Mouse (Mus musculus): ENCODE results near the gene Scn8a. TPM values are rescaled to one million over a fixed set of nuclear protein-coding genes. Genes with fewer than 3 reads are reported as not detected.
A peak's percentile ranks its signal among the peaks of the same experiment; 100 is the strongest.

Gene Scn8a
- polyA plus RNA-seq, 1 experiment from 2014 or later: 29.2 TPM

GRCm38 (mm10) chr15:101002466-101002865 lies 132.8 kb downstream of the Scn8a start:
- Histone ChIP-seq H3K4me3 (replicated peaks) (no peak overlapping the region), H3K27ac (replicated peaks) (no peak overlapping the region), H3K9me3 (replicated peaks) (no peaks in the 10 kb centered on the region), H3K4me2 (no peak overlapping the region), H3K27me3 (replicated peaks) (no peaks in the 10 kb centered on the region), H3K4me1 (peaks cover 7% of the 10 kb centered on the region; the same call in 1 of the 2 replicates), H3K36me3 (peaks cover 10% of the 10 kb centered on the region), H3K9ac (replicated peaks) (no peak overlapping the region)
- WGBS: 96% methylated on average over 3 of the region's 3 CpGs
- ATAC-seq (ENCODE audit: low FRiP score): no peak

GRCm38 (mm10) chr15:101004538-101004937 lies 134.9 kb downstream of the Scn8a start:
- no peak overlapping the region for H3K9ac ChIP-seq (replicated peaks)
- ATAC-seq (ENCODE audit: low FRiP score): no peak

DNA sequence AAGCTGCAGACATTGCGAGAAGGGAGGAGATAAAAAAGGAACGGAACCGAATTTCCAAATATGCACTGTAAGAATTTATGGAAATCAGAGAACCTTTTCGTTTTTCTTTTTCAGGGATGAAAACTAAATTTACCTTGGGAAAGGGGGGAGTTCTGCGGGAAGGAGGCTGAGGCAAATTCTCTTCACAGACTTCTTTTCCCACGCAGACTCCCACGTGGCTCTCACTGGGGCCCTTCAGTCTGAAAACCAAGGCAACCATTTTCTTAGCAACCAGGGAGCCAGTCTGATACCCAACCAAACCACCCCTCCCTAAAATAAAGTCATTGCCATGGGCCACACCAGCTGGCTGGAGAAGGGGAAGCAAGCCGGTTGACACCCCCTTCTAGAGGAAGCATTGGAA lies 136.1 kb downstream of the Scn8a start:
- Histone ChIP-seq H3K4me2 (no peak overlapping the region), H3K4me3 (replicated peaks) (no peak overlapping the region), H3K9me3 (replicated peaks) (no peaks in the 10 kb centered on the region), H3K4me1 (peaks cover 7% of the 10 kb centered on the region; the same call in 1 of the 2 replicates), H3K36me3 (peaks cover 21% of the 10 kb centered on the region), H3K27me3 (replicated peaks) (no peaks in the 10 kb centered on the region), H3K9ac (replicated peaks) (no peak overlapping the region), H3K27ac (replicated peaks) (no peak overlapping the region)
- WGBS: 78% methylated on average over 8 of the region's 8 CpGs
- no peak for ATAC-seq (ENCODE audit: low FRiP score)

More at GRCm38 (mm10) chr15:101004538-101004937, 134.9 kb downstream of the Scn8a start:
- no peak overlapping the region for H3K4me2 ChIP-seq
- H3K36me3 ChIP-seq: peaks cover 19% of the 10 kb centered on the region
- H3K4me3 ChIP-seq (replicated peaks): no peak overlapping the region
- no peaks in the 10 kb centered on the region for H3K27me3 ChIP-seq (replicated peaks)
- peaks cover 7% of the 10 kb centered on the region; the same call in 1 of the 2 replicates for H3K4me1 ChIP-seq
- no peaks in the 10 kb centered on the region for H3K9me3 ChIP-seq (replicated peaks)
- H3K27ac ChIP-seq (replicated peaks): no peak overlapping the region
- 78% methylated on average over 3 of the region's 3 CpGs for WGBS

- H3K4me3 ChIP-seq (replicated peaks): peak overlapping the region; percentile 27
- no peaks in the 10 kb centered on the region for H3K9me3 ChIP-seq (replicated peaks)
- no peak overlapping the region; the same call in 1 of the 2 replicates for H3K9ac ChIP-seq (replicated peaks)
- no peak overlapping the region for H3K27ac ChIP-seq (replicated peaks)
- no peak for ATAC-seq (ENCODE audit: low FRiP score)
- H3K36me3 ChIP-seq: peaks cover 28% of the 10 kb centered on the region
- H3K4me2 ChIP-seq: peak overlapping the region; percentile 54
- 12% methylated on average over 14 of the region's 15 CpGs for WGBS
- no peaks in the 10 kb centered on the region for H3K27me3 ChIP-seq (replicated peaks)
- H3K4me1 ChIP-seq: peaks cover 7% of the 10 kb centered on the region; the same call in 1 of the 2 replicates
Measured at GRCm38 (mm10) chr15:101006251-101007040, 136.8 kb downstream of the Scn8a start.

- ATAC-seq (ENCODE audit: low FRiP score): no peak
- WGBS: 78% methylated on average over 7 of the region's 7 CpGs
- H3K9me3 ChIP-seq (replicated peaks): no peaks in the 10 kb centered on the region
- no peak overlapping the region for H3K27ac ChIP-seq (replicated peaks)
- peak overlapping the region; percentile 54; the same call in 1 of the 2 replicates for H3K4me2 ChIP-seq
- peaks cover 7% of the 10 kb centered on the region; the same call in 1 of the 2 replicates for H3K4me1 ChIP-seq
- H3K9ac ChIP-seq (replicated peaks): no peak overlapping the region; the same call in 1 of the 2 replicates
- no peak overlapping the region for H3K4me3 ChIP-seq (replicated peaks)
- H3K36me3 ChIP-seq: peaks cover 25% of the 10 kb centered on the region
- H3K27me3 ChIP-seq (replicated peaks): no peaks in the 10 kb centered on the region
Measured at GRCm38 (mm10) chr15:101007236-101007635, 137.6 kb downstream of the Scn8a start.

DNA sequence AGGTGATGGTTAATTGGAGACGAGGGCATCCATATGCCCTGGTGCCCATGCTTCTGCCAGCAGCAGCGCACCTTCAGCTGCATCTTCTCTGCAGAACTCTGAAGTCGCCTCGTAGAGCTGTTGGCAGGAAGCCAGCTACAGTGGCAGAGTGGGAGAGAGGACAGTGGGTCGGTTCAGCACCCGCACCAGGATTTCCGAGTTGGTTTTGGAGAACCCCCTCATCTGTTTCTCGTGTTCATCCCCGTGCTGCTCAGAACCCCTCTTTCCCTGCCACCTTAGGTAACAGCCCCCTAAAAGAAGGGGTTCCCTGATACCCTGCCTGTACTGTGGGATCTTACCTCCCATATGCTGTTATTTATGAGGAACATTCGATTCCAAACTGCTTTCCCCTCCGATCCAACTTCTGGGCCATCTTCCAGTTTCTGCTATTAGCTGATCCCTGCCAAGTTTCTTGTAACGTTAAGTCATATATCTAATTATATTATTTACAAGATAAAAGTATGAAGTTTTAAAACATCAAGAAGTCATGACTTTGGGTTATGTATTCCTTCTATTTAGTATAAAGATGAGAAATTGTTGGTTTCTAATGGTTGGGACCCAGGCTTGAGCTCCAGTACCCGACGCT lies 138.8 kb downstream of the Scn8a start:
- Histone ChIP-seq H3K4me2 (no peak overlapping the region), H3K4me1 (peaks cover 7% of the 10 kb centered on the region; the same call in 1 of the 2 replicates), H3K4me3 (replicated peaks) (no peak overlapping the region), H3K9ac (replicated peaks) (no peak overlapping the region), H3K36me3 (peaks cover 29% of the 10 kb centered on the region), H3K27me3 (replicated peaks) (no peaks in the 10 kb centered on the region), H3K27ac (replicated peaks) (no peak overlapping the region), H3K9me3 (replicated peaks) (no peaks in the 10 kb centered on the region)
- 80% methylated on average over 14 of the region's 14 CpGs for WGBS
- no peak for ATAC-seq (ENCODE audit: low FRiP score)

- Histone ChIP-seq H3K27ac (replicated peaks) (no peak overlapping the region), H3K4me3 (replicated peaks) (no peak overlapping the region), H3K9ac (replicated peaks) (no peak overlapping the region), H3K27me3 (replicated peaks) (no peaks in the 10 kb centered on the region), H3K36me3 (peaks cover 50% of the 10 kb centered on the region), H3K9me3 (replicated peaks) (no peaks in the 10 kb centered on the region), H3K4me2 (no peak overlapping the region), H3K4me1 (peaks cover 7% of the 10 kb centered on the region; the same call in 1 of the 2 replicates)
- WGBS: 90% methylated on average over 6 of the region's 6 CpGs
- ATAC-seq (ENCODE audit: low FRiP score): no peak
Measured at GRCm38 (mm10) chr15:101011352-101011751, 141.7 kb downstream of the Scn8a start.

GRCm38 (mm10) chr15:101028960-101029359 lies 159.3 kb downstream of the Scn8a start:
- ATAC-seq (ENCODE audit: low FRiP score): no peak
- WGBS: 63% methylated on average over 2 of the region's 2 CpGs
- H3K9ac ChIP-seq (replicated peaks): no peak overlapping the region

DNA sequence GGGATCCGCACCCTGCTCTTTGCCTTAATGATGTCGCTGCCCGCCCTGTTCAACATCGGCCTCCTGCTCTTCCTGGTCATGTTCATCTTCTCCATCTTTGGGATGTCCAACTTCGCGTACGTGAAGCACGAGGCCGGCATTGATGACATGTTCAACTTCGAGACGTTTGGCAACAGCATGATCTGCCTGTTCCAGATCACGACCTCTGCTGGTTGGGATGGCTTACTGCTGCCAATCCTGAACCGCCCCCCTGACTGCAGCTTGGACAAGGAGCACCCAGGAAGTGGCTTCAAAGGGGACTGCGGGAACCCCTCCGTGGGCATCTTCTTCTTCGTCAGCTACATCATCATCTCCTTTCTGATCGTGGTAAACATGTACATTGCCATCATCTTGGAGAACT lies 170.0 kb downstream of the Scn8a start:
- ATAC-seq (ENCODE audit: low FRiP score): no peak
- H3K9ac ChIP-seq (replicated peaks): no peak overlapping the region
- peaks cover 49% of the 10 kb centered on the region for H3K36me3 ChIP-seq
- WGBS: 59% methylated on average over 17 of the region's 17 CpGs
- peaks cover 15% of the 10 kb centered on the region for H3K27me3 ChIP-seq (replicated peaks)
- H3K27ac ChIP-seq (replicated peaks): no peak overlapping the region
- H3K4me1 ChIP-seq: no peaks in the 10 kb centered on the region; the same call in 1 of the 2 replicates
- H3K4me2 ChIP-seq: no peak overlapping the region
- no peaks in the 10 kb centered on the region for H3K9me3 ChIP-seq (replicated peaks)
- no peak overlapping the region for H3K4me3 ChIP-seq (replicated peaks)

More at GRCm38 (mm10) chr15:101028960-101029359, 159.3 kb downstream of the Scn8a start:
- Histone ChIP-seq H3K36me3 (peaks cover 33% of the 10 kb centered on the region), H3K4me3 (replicated peaks) (no peak overlapping the region), H3K9me3 (replicated peaks) (no peaks in the 10 kb centered on the region), H3K27me3 (replicated peaks) (no peaks in the 10 kb centered on the region), H3K4me1 (no peaks in the 10 kb centered on the region), H3K27ac (replicated peaks) (no peak overlapping the region), H3K4me2 (no peak overlapping the region)

- ATAC-seq (ENCODE audit: low FRiP score): no peak
- H3K4me3 ChIP-seq (replicated peaks): no peak overlapping the region
- peaks cover 36% of the 10 kb centered on the region for H3K27me3 ChIP-seq (replicated peaks)
- peaks cover 28% of the 10 kb centered on the region for H3K36me3 ChIP-seq
- H3K4me1 ChIP-seq: peaks cover 12% of the 10 kb centered on the region
- H3K9me3 ChIP-seq (replicated peaks): no peaks in the 10 kb centered on the region
- H3K4me2 ChIP-seq: no peak overlapping the region
- H3K27ac ChIP-seq (replicated peaks): no peak overlapping the region
- WGBS: 77% methylated on average over 6 of the region's 6 CpGs
- H3K9ac ChIP-seq (replicated peaks): no peak overlapping the region
Measured at GRCm38 (mm10) chr15:101041966-101042365, 172.3 kb downstream of the Scn8a start.

- no peak overlapping the region for H3K4me3 ChIP-seq (replicated peaks)
- peaks cover 42% of the 10 kb centered on the region for H3K27me3 ChIP-seq (replicated peaks)
- H3K27ac ChIP-seq (replicated peaks): no peak overlapping the region
- H3K36me3 ChIP-seq: peaks cover 25% of the 10 kb centered on the region
- H3K4me2 ChIP-seq: no peak overlapping the region
- H3K9ac ChIP-seq (replicated peaks): no peak overlapping the region
- no peak for ATAC-seq (ENCODE audit: low FRiP score)
- no peaks in the 10 kb centered on the region for H3K9me3 ChIP-seq (replicated peaks)
- 27% methylated on average over 6 of the region's 6 CpGs for WGBS
- H3K4me1 ChIP-seq: peaks cover 17% of the 10 kb centered on the region
Measured at GRCm38 (mm10) chr15:101042613-101043012, 173.0 kb downstream of the Scn8a start.

DNA sequence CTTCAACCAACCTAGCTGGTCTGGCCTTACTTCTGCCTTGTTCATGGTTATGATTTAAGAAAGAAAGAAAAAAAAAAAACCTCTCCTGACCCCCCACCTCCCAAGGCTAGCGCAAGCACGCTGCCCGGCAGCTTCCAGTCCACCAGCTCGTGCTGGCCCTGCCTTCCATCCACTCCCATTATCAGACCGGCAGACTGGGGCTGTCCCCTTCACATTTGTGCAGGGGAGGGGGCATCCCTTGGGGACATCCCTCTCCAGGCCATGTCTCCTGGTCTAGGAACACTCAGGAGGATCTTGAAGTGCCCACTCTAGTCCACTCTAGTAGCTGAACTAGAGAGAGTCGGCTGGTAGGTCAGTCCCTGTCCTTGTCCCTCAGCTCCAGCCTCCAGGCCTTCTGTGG lies 174.9 kb downstream of the Scn8a start:
- H3K9me3 ChIP-seq (replicated peaks): no peaks in the 10 kb centered on the region
- no peak overlapping the region for H3K4me2 ChIP-seq
- H3K27me3 ChIP-seq (replicated peaks): peaks cover 53% of the 10 kb centered on the region
- peaks cover 17% of the 10 kb centered on the region for H3K4me1 ChIP-seq
- H3K27ac ChIP-seq (replicated peaks): no peak overlapping the region
- H3K4me3 ChIP-seq (replicated peaks): no peak overlapping the region
- peaks cover 24% of the 10 kb centered on the region for H3K36me3 ChIP-seq
- ATAC-seq (ENCODE audit: low FRiP score): no peak
- 48% methylated on average over 6 of the region's 6 CpGs for WGBS
- H3K9ac ChIP-seq (replicated peaks): no peak overlapping the region
